Comparison of ENCODE assay signal across 8 mouse cellular contexts in genomic region chr7:109993157-109993959, GRCm38 (mm10). TPM values are rescaled to one million over a fixed set of nuclear protein-coding genes. Genes with fewer than 3 reads are reported as not detected.
DNase-seq lines count a peak whose midpoint lies in the region; ATAC-seq and TF ChIP-seq lines count a peak whose summit lies in the region.

No protein-coding gene starts in this region.

- H3K4me3 ChIP-seq in spleen, adult 2 months (ENCODE audit: extremely low read depth, insufficient read depth, insufficient read length), result no peak overlapping the region
- H3K4me3 ChIP-seq in embryonic facial prominence, embryonic 15.5 days (replicated peaks), result no peak overlapping the region
- no peak overlapping the region for H3K4me3 ChIP-seq in lung, embryonic 14.5 days (ENCODE audit: low read depth, low read length)

- H3K27ac ChIP-seq in spleen, adult 2 months (ENCODE audit: insufficient read depth, low read length), result peak overlapping the region; percentile 18; the same call in 1 of the 2 replicates
- peak overlapping the region; percentile 55; the same call in 1 of the 2 replicates for H3K27ac ChIP-seq in embryonic facial prominence, embryonic 15.5 days (replicated peaks)
- H3K27ac ChIP-seq in lung, embryonic 14.5 days (ENCODE audit: low read depth), result peak overlapping the region; percentile 54; the same call in 1 of the 2 replicates

- no peaks in the 10 kb centered on the region for H3K27me3 ChIP-seq in spleen, adult 2 months (ENCODE audit: control insufficient read depth, insufficient read depth, low read length)
- no peaks in the 10 kb centered on the region for H3K27me3 ChIP-seq in embryonic facial prominence, embryonic 15.5 days
- H3K27me3 ChIP-seq in lung, embryonic 14.5 days (ENCODE audit: insufficient read depth, low read length), result no peaks in the 10 kb centered on the region

- no peak overlapping the region for H3K4me2 ChIP-seq in embryonic facial prominence, embryonic 15.5 days (replicated peaks)
- no peak overlapping the region for H3K4me2 ChIP-seq in lung, embryonic 14.5 days

- no peaks in the 10 kb centered on the region for H3K9me3 ChIP-seq in embryonic facial prominence, embryonic 15.5 days (replicated peaks)
- no peaks in the 10 kb centered on the region for H3K9me3 ChIP-seq in lung, embryonic 14.5 days (ENCODE audit: low read depth, low read length)

- ATAC-seq in embryonic facial prominence, embryonic 15.5 days (ENCODE audit: insufficient number of reproducible peaks, low FRiP score, low TSS enrichment, low read depth), result peak; percentile 54; the same call in 1 of the 2 replicates
- peak; percentile 91 for ATAC-seq in lung, embryonic 14.5 days (ENCODE audit: insufficient read depth)

- no peak overlapping the region for H3K9ac ChIP-seq in embryonic facial prominence, embryonic 15.5 days
- no peak overlapping the region for H3K9ac ChIP-seq in lung, embryonic 14.5 days

- H3K4me1 ChIP-seq in spleen, adult 2 months (ENCODE audit: control insufficient read depth, insufficient read depth, insufficient read length), result no peaks in the 10 kb centered on the region
- H3K4me1 ChIP-seq in embryonic facial prominence, embryonic 15.5 days, result no peaks in the 10 kb centered on the region
- H3K4me1 ChIP-seq in lung, embryonic 14.5 days (ENCODE audit: insufficient read depth), result peaks cover 5% of the 10 kb centered on the region

- no peak for DNase-seq in spleen, adult 2 months (ENCODE audit: low read depth in 1 of 2, low spot score in 2 of 2)
- no peak for DNase-seq in spleen, postnatal 36 days (ENCODE audit: low spot score in 2 of 2)
- DNase-seq in heart, postnatal 4 days, result peak; percentile 74
- peak; percentile 85 for DNase-seq in lung, embryonic 14.5 days
- no peak for DNase-seq in natural killer cell, adult 2 months (ENCODE audit: low spot score in 2 of 2)
- no peak for DNase-seq in retina, embryonic 14.5 days (ENCODE audit: low spot score)
- DNase-seq in layer of hippocampus, adult 18-20 months (ENCODE audit: low spot score in 2 of 2), result no peak

- TF ChIP-seq CTCF in spleen, adult 2 months (IDR thresholded peaks at IDR 0.05; ENCODE audit: extremely low read depth, insufficient read depth, insufficient read length, insufficient replicate concordance), result no peak
- no peak for TF ChIP-seq CTCF in lung, embryonic 14.5 days (IDR thresholded peaks at IDR 0.05; ENCODE audit: low read depth)

- 55% methylated on average over 2 of the region's 2 CpGs for WGBS in spleen, adult 2 months
- WGBS in embryonic facial prominence, embryonic 15.5 days, result 54% methylated on average over 2 of the region's 2 CpGs
- whole genome bisulfite sequencing in lung, embryonic 14.5 days, result 40% methylated on average over 2 of the region's 2 CpGs

- no peaks in the 10 kb centered on the region for H3K36me3 ChIP-seq in spleen, adult 2 months (ENCODE audit: control insufficient read depth, insufficient read depth, low read length)
- no peaks in the 10 kb centered on the region for H3K36me3 ChIP-seq in embryonic facial prominence, embryonic 15.5 days
- H3K36me3 ChIP-seq in lung, embryonic 14.5 days (ENCODE audit: insufficient read depth), result no peaks in the 10 kb centered on the region

- no peak for TF ChIP-seq POLR2A in spleen, adult 2 months (IDR thresholded peaks at IDR 0.05; ENCODE audit: low read depth, low read length)

RNA-seq across cellular contexts. Expression of gene Tmem41b, which starts 6.6 kb away (rescaled TPM):
- 8.0 and 11.6 TPM in 2 replicates for polyA plus RNA-seq in spleen, adult 2 months (2012; rRNA removed)
- polyA plus RNA-seq in embryonic facial prominence, embryonic 15.5 days (2015; fragmentation: Nextera tagmentation; extraction: Ambion mirVana), result 59.3 and 61.6 TPM in 2 replicates
- total RNA-seq in heart, postnatal 4 days (2021), result 10 to 100 TPM; 50.9 to 55.2 TPM
- 67.0 and 67.7 TPM in 2 replicates for polyA plus RNA-seq in lung, embryonic 14.5 days (2014; fragmentation: Nextera tagmentation; extraction: Ambion mirVana)
- 10 to 100 TPM; 47.0 to 49.1 TPM for total RNA-seq in layer of hippocampus, adult 18-20 months (2021)

RNA-seq across cellular contexts. Expression of gene Ipo7, which starts 24.7 kb away (rescaled TPM):
- polyA plus RNA-seq in spleen, adult 2 months (2012; rRNA removed), result 16.3 and 22.3 TPM in 2 replicates
- polyA plus RNA-seq in embryonic facial prominence, embryonic 15.5 days (2015; fragmentation: Nextera tagmentation; extraction: Ambion mirVana), result 39.5 and 41.0 TPM in 2 replicates
- 100 to 1,000 TPM in 1 of 2 experiments, 10 to 100 TPM in 1; 99.5 to 103 TPM for total RNA-seq in heart, postnatal 4 days (2021)
- 20.0 and 21.8 TPM in 2 replicates for polyA plus RNA-seq in lung, embryonic 14.5 days (2014; fragmentation: Nextera tagmentation; extraction: Ambion mirVana)
- 100 to 1,000 TPM in 1 of 2 experiments, 10 to 100 TPM in 1; 93.8 to 104 TPM for total RNA-seq in layer of hippocampus, adult 18-20 months (2021)

RNA-seq across cellular contexts. Expression of gene Dennd5a, which starts 33.1 kb away (rescaled TPM):
- 49.8 and 57.1 TPM in 2 replicates for polyA plus RNA-seq in spleen, adult 2 months (2012; rRNA removed)
- 33.8 and 39.1 TPM in 2 replicates for polyA plus RNA-seq in embryonic facial prominence, embryonic 15.5 days (2015; fragmentation: Nextera tagmentation; extraction: Ambion mirVana)
- total RNA-seq in heart, postnatal 4 days (2021), result 100 to 1,000 TPM; 185 to 190 TPM
- polyA plus RNA-seq in lung, embryonic 14.5 days (2014; fragmentation: Nextera tagmentation; extraction: Ambion mirVana), result 51.4 and 51.7 TPM in 2 replicates
- total RNA-seq in layer of hippocampus, adult 18-20 months (2021), result 100 to 1,000 TPM; 215 to 216 TPM

Comparison
In these comparisons a context has a peak if more than half of its experiments do, and no peak if none do; other contexts are left out.
1. DNase-seq: peak in heart, postnatal 4 days (single experiment) and lung, embryonic 14.5 days (single experiment); none in spleen, adult 2 months (0 of 2), spleen, postnatal 36 days (0 of 2), natural killer cell, adult 2 months (0 of 2), retina, embryonic 14.5 days (single experiment) and layer of hippocampus, adult 18-20 months (0 of 2).
2. Peak in every context shown above with its lines, with median percentiles within 50 percentile points of each other: H3K27ac ChIP-seq.